Mouse (Mus musculus) liver, adult 2 months (tissue): Measurements from ENCODE around the gene Agmo.

Experiments used
- CTCF ChIP-seq: fragments of 200-500 bp; IDR thresholded peaks from 2 replicates; pipeline ENCODE4 v1.5.1; 2011; ENCODE audit warnings: low read depth, low read length, control low read depth
- POLR2A ChIP-seq: fragments of 200-500 bp; IDR thresholded peaks from 2 replicates; pipeline ENCODE4 v1.6.1; 2011; ENCODE audit warnings: low read length, control low read depth; ENCODE audit not compliant: insufficient read depth; ENCODE audit errors: extremely low read depth

DNA sequence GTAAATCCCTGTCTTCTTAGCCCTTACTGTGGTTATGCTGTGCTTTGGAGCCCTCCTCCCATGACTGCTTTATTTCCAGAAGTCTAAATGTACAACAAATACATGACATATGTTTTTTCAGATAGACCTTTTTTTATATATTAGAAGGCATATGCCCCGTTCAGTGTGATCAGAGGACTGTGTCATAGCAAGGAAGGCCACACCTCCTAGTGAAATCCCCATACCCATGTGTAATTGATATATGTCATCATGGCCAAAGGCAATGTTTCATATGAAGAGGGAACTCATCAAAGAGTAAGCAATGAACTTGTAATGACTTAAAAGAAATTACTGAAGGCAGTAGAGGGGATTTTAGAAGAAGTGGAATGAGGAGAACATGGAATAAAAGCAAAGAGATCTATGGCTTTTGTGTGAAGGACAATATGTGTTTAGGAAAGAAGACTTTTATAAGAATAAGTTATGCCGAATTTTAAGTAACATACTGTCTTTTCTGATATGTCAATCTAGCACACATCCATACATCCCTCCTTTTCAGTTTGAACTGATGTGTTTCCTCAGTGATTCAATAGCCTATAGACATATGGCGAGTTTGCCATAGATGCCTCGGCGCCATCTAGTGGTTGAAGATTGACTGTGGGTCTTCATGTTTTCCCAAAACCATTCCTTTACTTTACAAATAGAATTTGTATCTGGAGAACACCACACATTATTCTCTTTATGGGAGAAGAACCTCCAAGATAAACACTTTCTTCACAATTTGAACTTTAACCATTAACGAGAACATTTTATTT lies 209.1 kb downstream of the Agmo start:
- TF ChIP-seq CTCF, result 0 out of 2 replicates have a peak, but pooled peaks have one; percentile 11
- no peak for TF ChIP-seq POLR2A
